Mouse (Mus musculus) megakaryocyte, embryonic 14.5 days (primary cell): ENCODE measurements around the gene Olfr1163. TPM values are rescaled to one million over a fixed set of nuclear protein-coding genes. Genes with fewer than 3 reads are reported as not detected.
"Not testable (repeated sequence)": the region's sequence is repeated elsewhere in the genome, so short reads cannot be mapped to it uniquely, and the experiment has no call there.

Experiments
- H3K27me3 ChIP-seq: replicated peaks from 2 replicates; pipeline ENCODE3; 2012; ENCODE audit warnings: inconsistent platforms
- H3K36me3 ChIP-seq: replicated peaks from 2 replicates; pipeline ENCODE3; 2012; ENCODE audit warnings: low read length, inconsistent platforms, mixed read lengths
- H3K4me1 ChIP-seq: 2 replicates; pipeline ENCODE4 v1.6.1; 2012; ENCODE audit warnings: inconsistent platforms
- H3K4me3 ChIP-seq: replicated peaks from 2 replicates; pipeline ENCODE3; 2012; ENCODE audit warnings: moderate library complexity, mild to moderate bottlenecking, inconsistent platforms
- H3K9me3 ChIP-seq: 2 replicates; pipeline ENCODE4 v1.6.1; 2012; ENCODE audit warnings: inconsistent platforms
- FLI1 ChIP-seq: IDR thresholded peaks from 2 replicates; pipeline ENCODE4 v1.6.1; 2012; ENCODE audit warnings: low read length, inconsistent platforms, mixed read lengths
- GATA1 ChIP-seq: IDR thresholded peaks from 3 replicates; pipeline ENCODE4 v1.6.1; 2012; ENCODE audit warnings: mixed read lengths, low read length, inconsistent platforms, borderline replicate concordance
- polyA plus RNA-seq: library from polyadenylated mRNA; stranded (reverse); fragments of >175 nt; gene quantifications from 2 replicates; pipeline ENCODE4 v1.2.3, GENCODE M21; 2012; ENCODE audit warnings: low replicate concordance; ENCODE audit not compliant: insufficient read depth

Olfr1163 gene
- polyA plus RNA-seq: not detected in 2 replicates

DNA sequence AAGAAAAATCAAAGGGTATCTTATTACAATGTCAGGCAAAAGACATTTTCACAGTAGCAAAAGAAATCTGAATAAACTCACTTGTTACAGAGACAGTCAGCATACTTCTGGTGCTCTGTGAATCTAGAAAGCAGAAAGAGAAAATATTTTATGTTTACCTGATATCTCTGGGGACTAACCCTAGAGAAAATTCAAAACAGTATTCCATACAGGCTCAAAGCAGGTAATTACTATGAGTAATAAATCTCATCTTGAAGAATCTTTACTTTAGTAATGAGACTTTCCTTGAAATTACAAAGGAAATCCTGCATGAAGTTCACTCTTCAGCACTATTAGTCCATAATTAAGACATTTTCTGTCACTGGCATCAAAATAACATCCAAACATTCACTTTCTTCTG lies at the start of gene Olfr1163:
Olfr1163 (minus strand) TSS at position 101 of the 400 bp plus-strand sequence.
- Histone ChIP-seq H3K36me3 (no peaks in the 10 kb centered on the region), H3K9me3 (no peaks in the 10 kb centered on the region)

DNA sequence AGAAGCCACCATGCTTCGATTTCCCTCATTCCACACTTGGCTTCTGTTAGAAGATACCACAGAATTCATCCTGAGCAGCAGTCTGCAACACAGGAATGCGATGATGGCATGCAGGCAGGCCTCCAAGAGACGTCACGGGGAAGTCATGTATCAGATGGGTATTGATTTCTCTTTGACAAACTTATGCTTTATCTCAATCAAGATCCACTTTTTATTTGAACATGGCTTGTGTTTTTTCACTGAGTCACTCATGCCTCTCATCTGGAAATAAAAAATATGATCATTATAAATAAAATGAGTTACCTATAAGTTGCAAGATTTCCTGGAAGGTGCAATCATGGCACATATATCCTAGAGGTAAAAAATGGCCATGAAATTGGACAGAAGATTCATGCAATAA lies 22.2 kb upstream of the Olfr1163 start, which contains the start of gene Olfr1164:
Olfr1164 (minus strand) TSS at position 101 of the 400 bp plus-strand sequence.
- no peak for TF ChIP-seq FLI1
- no peak for TF ChIP-seq GATA1

More for the DNA sequence above, at the start of gene Olfr1163:
- no peaks in the 10 kb centered on the region for H3K4me1 ChIP-seq
- TF ChIP-seq GATA1: no peak
- TF ChIP-seq FLI1: no peak
- no peaks in the 10 kb centered on the region for H3K27me3 ChIP-seq
- no peak within 1 kb of the TSS for H3K4me3 ChIP-seq

DNA sequence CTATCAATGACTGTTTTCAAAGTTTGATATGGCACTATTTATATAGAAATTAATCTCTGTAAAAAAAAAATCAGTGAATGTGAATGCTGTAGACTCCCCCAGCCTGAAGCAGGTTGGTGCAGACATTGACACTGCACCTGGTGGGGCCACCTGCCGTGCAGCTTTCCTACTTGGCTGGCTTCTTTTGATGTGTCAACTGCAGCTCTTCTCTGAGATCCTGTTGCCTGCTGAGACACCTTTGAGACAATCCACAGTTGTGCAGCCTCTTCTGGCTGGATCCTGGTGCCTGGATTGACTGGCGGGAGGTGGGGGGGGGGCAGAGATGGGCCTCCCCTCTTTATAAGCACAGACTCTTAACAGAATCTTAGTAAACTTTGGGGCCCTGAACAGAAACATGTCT lies 8.0 kb downstream of the Olfr1163 start:
- Histone ChIP-seq H3K4me1 (no peaks in the 10 kb centered on the region), H3K9me3 (peaks cover 6% of the 10 kb centered on the region), H3K36me3 (no peaks in the 10 kb centered on the region), H3K27me3 (no peaks in the 10 kb centered on the region), H3K4me3 (no peak overlapping the region)
- TF ChIP-seq FLI1 (no peak), GATA1 (no peak)

More for the DNA sequence above, 22.2 kb upstream of the Olfr1163 start, which contains the start of gene Olfr1164:
- no peaks in the 10 kb centered on the region for H3K36me3 ChIP-seq
- no peaks in the 10 kb centered on the region for H3K27me3 ChIP-seq
- H3K9me3 ChIP-seq: no peaks in the 10 kb centered on the region
- H3K4me3 ChIP-seq: no peak within 1 kb of the TSS
- no peaks in the 10 kb centered on the region for H3K4me1 ChIP-seq

DNA sequence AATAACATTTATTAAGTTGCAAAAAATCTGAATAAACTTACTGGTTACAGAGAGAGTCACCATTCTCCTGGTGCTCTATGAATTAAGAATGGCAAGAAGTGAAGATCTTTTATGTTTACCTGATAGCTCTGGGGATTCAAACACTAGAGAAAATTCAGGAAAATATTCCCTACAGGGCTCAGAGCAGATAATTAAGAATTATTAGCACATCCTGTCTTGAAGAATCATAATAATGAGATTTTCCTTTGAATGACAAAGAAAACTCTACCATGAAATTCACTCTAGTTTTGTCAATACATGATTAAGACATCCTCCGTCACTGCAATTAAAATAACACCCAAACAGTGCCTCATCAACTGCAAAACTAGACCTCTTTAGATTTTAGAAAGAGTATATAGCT lies 20.6 kb downstream of the Olfr1163 start, which contains the start of gene Olfr1162:
Olfr1162 (minus strand) TSS at position 101 of the 400 bp plus-strand sequence.
- no peaks in the 10 kb centered on the region for H3K4me1 ChIP-seq
- H3K4me3 ChIP-seq: no peak within 1 kb of the TSS
- H3K27me3 ChIP-seq: no peaks in the 10 kb centered on the region
- no peaks in the 10 kb centered on the region for H3K36me3 ChIP-seq
- 0 out of 2 replicates have a peak, but pooled peaks cover 2% of the 10 kb centered on the region for H3K9me3 ChIP-seq
- no peak for TF ChIP-seq GATA1

DNA sequence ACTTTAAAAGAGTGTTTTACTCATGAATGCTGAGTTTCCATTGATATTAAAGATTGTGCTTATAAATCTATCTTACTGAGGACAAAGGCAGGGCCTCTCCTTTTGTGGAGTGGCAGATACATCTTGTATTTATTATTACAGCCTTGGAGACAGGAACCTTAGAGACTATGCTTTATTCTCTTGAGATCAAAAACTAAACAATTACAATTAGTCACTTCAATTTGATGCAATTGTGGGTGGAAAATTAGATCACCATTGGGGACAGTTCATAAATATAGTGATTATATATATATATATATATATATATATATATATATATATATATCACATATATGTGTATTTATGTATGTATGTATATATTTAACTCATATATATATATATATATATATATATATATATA lies 34.0 kb downstream of the Olfr1163 start, which contains the start of gene Olfr73:
Olfr73 (minus strand) TSS at position 101 of the 400 bp plus-strand sequence.
- no peaks in the 10 kb centered on the region for H3K27me3 ChIP-seq
- no peaks in the 10 kb centered on the region for H3K4me1 ChIP-seq
- no peak for TF ChIP-seq GATA1
- TF ChIP-seq FLI1: no peak
- no peaks in the 10 kb centered on the region for H3K36me3 ChIP-seq
- no peaks in the 10 kb centered on the region for H3K9me3 ChIP-seq
- no peak within 1 kb of the TSS for H3K4me3 ChIP-seq

DNA sequence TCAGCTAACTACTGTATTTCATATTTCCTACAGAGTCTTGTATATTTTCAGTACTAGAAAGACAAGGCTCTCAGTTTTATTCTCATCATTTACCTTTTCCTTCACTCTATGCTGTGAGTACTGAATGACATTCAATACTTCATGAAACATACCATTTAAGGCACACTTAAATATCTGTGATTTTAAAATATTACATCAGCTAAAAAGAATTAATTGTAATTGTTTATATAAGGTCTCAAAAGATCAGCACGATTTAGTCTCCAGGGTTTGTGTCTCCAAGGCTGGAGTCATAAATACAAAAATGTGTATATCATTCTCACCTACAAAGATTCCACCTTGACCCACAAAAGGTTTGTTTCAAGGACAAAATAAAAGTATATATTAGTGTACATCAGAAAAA lies 49.2 kb downstream of the Olfr1163 start, which contains the start of gene Olfr1161:
Olfr1161 (plus strand) TSS at position 301 of the 400 bp plus-strand sequence.
- not testable (repeated sequence) for H3K4me3 ChIP-seq, H3K36me3 ChIP-seq, H3K4me1 ChIP-seq, H3K27me3 ChIP-seq, H3K9me3 ChIP-seq

Other genes with a start within 250 kb of the Olfr1163 start
- gene Olfr1148, start 241.3 kb downstream of the Olfr1163 start, polyA plus RNA-seq: not detected in 2 replicates
- not detected in 2 replicates for gene Olfr1150-ps1, start 227.8 kb downstream of the Olfr1163 start, polyA plus RNA-seq
- gene Olfr1151, start 216.0 kb downstream of the Olfr1163 start, polyA plus RNA-seq: not detected in 2 replicates
- gene Olfr1152, start 205.3 kb downstream of the Olfr1163 start, polyA plus RNA-seq: 0.43 TPM in 1 of 2 replicates, not detected in the other
- not detected in 2 replicates for gene Olfr1153, start 176.9 kb downstream of the Olfr1163 start, polyA plus RNA-seq
- gene Olfr1154, start 166.7 kb downstream of the Olfr1163 start, polyA plus RNA-seq: not detected in 2 replicates
- gene Olfr1155, start 126.7 kb downstream of the Olfr1163 start, polyA plus RNA-seq: not detected in 2 replicates
- gene Olfr1156, start 118.7 kb downstream of the Olfr1163 start, polyA plus RNA-seq: not detected in 2 replicates
- not detected in 2 replicates for gene Olfr1157, start 103.5 kb downstream of the Olfr1163 start, polyA plus RNA-seq
- gene Olfr74, start 97.2 kb downstream of the Olfr1163 start, polyA plus RNA-seq: not detected in 2 replicates
- not detected in 2 replicates for gene Olfr1158, start 81.7 kb downstream of the Olfr1163 start, polyA plus RNA-seq
- gene Olfr1160, start 63.6 kb downstream of the Olfr1163 start, polyA plus RNA-seq: not detected in 2 replicates
- not detected in 2 replicates for gene Olfr1161, start 49.1 kb downstream of the Olfr1163 start, polyA plus RNA-seq
- gene Olfr73, start 34.1 kb downstream of the Olfr1163 start, polyA plus RNA-seq: not detected in 2 replicates
- gene Olfr1162, start 20.7 kb downstream of the Olfr1163 start, polyA plus RNA-seq: not detected in 2 replicates
- gene Olfr1164, start 22.1 kb upstream of the Olfr1163 start, polyA plus RNA-seq: not detected in 2 replicates
- not detected in 2 replicates for gene Olfr1166, start 56.4 kb upstream of the Olfr1163 start, polyA plus RNA-seq
- gene Olfr1167, start 83.4 kb upstream of the Olfr1163 start, polyA plus RNA-seq: not detected in 2 replicates
- gene Olfr1168, start 110.0 kb upstream of the Olfr1163 start, polyA plus RNA-seq: not detected in 2 replicates
- gene Olfr1170, start 156.5 kb upstream of the Olfr1163 start, polyA plus RNA-seq: not detected in 2 replicates
- gene Olfr1173, start 208.0 kb upstream of the Olfr1163 start, polyA plus RNA-seq: not detected in 2 replicates
- gene Olfr1174-ps, start 243.3 kb upstream of the Olfr1163 start, polyA plus RNA-seq: not detected in 2 replicates